Mouse (Mus musculus) right cerebral cortex, postnatal 4 days (tissue): Measurements from ENCODE around the gene Abhd16a.
"Not testable (repeated sequence)": the region's sequence is repeated elsewhere in the genome, so short reads cannot be mapped to it uniquely, and the experiment has no call there.

ENCODE experiments used
- DNase-seq: peaks from one replicate; pipeline ENCODE4 v3.0.0-alpha.2; 2022

The Abhd16a gene

DNA sequence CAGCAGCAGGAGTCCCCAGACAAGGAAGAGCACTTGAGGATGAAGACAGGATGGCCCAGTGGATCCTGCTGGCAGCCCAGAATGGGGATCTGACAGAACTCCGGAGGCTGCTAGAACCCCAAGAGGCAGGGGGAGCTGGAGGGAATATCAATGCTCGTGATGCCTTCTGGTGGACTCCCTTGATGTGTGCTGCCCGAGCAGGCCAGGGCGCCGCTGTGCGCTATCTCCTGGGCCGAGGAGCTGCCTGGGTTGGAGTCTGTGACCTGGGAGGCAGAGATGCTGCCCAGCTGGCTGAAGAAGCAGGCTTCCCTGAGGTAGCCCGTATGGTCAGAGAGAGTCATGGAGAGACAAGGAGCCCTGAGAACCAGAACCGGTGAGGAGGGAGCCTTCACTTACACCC lies 34.2 kb downstream of the Abhd16a start:
- DNase-seq: not testable (repeated sequence)

DNA sequence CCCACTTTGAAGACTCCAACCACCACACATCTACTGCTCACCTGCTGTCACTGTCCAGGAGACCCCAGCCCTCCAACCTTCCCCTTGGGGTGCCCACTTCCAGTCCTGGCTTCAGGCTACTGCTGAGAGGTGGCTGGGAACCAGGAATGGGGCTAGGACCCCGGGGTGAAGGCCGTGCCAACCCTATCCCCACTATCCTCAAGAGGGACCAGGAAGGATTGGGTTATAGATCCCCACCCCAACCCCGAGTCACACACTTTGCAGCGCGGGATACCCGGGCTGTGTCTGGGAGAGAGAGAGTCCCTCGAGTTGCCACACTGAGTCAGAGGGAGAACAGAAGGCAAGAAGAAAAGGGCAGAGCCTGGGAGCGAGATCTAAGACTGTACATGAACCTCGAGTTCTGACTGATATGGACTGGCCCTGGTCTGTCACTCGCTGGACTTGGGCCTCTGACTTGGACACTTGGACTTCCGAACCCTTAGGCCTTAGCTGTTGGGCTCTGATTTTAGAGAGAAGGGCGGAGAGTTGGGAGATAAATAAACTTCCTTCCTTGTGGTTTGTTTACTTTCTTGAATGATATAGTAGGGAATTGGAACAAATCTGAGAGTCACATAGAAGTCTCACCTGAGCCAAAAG lies 35.3 kb downstream of the Abhd16a start:
- not testable (repeated sequence) for DNase-seq

DNA sequence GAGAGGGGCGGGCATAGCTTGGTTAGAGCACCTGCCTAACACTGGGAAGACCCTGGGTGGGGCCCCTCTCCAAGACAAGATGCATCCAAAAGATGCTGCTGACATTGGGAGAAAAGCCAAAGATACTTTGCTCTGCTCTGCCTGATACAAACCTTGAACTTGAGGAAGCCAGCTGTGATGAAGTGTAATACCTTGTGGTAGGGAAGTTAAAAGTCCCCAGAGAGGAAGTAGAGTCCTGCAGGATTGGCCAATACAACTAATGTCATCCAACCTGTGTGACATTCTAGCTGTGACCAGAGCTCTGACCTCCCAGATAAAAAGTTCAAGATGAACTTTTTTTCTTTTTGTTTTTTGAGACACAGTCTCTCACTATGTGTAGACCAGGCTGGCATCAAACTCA lies 36.0 kb downstream of the Abhd16a start:
- no peak for DNase-seq

DNA sequence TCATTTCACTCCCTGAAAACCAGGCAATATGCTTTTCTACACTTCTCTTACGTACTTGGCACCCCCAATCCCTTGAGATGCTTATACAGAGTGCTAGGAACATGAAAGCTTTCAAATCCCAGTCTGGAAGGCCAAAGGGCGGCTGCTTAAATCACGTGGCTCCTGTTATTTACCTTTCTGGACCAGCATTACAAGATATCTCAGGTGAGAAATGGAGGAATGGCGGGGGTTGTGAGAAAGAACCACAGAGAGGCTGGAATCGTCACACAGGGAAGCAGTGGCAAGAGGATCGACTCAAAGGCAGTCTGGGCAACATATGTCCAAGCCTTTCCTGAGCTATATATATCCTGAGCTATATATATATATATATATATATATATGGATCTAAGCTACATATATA lies 36.5 kb downstream of the Abhd16a start:
- DNase-seq: no peak

DNA sequence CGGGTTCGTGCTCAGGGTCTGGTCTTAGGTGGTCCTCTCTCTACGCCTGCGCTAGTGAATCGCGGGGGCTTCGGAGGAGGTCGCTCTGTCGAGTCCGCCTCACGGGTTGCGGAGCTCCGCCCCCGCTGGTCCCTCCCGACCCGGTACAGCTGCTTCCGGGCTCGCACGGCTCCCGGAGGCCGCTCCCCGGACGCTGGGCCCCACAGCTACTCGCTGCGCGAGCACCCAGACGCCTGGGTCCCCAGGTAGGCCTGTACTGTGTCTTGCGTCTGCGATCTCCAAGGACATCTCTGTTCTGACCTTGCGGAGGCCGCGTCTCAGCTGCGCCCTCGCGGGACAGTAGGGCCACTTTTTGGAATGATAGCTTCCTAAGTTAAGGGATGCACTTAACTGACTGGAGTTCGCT lies 37.1 kb downstream of the Abhd16a start, which contains the start of gene D17H6S53E:
D17H6S53E (plus strand) TSS at position 168 of the 406 bp plus-strand sequence.
- peak; percentile 68 for DNase-seq

DNA sequence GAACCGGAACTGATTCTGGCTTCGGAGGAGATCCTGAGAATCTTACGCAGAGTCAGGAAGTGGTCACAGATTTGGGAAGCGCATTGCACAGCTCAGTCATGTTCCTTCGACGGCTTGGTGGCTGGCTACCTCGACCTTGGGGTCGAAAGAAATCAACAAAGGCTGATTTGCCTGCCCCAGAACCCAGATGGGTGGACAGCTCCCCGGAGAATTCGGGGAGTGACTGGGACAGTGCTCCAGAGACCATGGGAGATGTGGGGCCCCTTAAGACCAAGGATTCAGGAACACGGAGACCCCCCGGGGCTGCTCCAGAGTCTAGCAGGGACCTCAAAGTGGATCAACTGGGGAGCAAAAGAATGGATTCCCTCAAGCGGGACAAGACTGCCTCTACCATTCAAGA lies 38.0 kb downstream of the Abhd16a start:
- DNase-seq: no peak

DNA sequence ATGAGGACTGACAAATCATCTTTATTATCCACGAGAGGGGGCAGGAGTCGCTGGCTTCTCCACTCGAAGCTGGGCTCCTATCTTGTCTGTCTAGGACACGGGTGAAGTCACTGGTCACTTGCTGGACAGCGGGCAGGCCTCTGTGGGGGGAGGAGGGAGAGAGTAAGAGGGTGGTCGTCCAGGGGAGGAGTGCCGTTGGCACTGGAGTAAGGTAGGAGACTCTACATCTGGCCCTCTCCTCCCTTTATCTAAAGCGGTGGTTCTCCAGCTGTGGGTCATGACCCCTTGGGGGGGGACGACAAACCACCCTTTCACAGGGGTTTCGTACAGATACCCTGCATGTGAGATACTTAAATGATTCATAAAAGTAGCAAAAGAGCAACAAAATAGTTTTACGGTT lies 39.9 kb downstream of the Abhd16a start:
- DNase-seq: no peak

DNA sequence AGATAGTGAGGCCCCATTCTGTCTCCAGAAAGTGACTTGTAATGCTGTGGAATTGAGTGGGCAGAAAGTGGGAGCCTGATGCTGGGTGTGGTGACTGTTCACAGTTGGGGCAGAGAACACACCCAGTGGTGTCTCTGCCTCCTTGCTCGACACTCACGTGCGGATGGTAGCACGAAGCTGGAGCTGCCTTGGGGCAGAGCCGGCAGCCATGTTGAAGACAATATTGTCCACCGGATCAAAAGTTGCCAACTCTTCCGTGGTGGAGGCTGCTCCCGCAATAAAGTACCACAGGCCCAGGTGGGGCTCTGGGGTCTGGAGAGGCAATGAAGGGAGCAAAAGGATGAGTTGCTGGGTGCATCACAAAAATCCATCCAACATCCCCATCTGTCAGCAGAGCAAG lies 42.0 kb downstream of the Abhd16a start:
- no peak for DNase-seq

DNA sequence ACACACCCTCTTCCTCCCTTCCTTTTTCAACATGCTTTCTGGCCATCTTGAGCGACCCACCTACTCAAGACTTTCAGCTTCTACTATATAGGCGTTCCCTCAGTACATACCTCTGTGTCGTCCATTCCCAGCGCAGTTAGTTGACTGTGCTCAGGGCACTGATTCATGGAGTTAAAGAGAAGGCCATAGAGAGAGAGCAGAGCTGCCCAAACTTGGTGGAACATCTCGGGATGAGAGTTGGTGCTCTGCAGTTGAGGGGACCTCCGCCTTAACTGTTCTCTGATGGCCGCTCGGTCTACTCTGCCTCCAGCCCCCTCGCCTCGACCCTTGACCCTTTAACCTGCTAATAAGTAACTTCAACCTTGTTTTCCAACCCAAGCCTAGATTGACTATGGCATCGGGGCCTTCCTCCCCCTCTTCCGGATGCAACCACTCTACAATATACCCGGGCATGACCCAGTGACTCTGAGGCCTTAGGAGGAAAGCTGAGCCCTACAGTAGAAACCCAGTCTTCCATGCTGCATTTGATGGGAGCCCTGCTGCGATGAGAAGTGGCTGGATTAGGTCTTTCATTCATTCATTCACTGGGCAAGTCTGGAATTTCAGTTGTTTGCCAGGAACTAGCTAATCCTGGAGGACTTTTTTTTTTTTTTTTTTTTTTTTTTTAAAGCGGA lies 42.6 kb downstream of the Abhd16a start, which contains the start of gene Apom:
Apom (minus strand) TSS at position 551 of the 674 bp plus-strand sequence.
- no peak for DNase-seq

DNA sequence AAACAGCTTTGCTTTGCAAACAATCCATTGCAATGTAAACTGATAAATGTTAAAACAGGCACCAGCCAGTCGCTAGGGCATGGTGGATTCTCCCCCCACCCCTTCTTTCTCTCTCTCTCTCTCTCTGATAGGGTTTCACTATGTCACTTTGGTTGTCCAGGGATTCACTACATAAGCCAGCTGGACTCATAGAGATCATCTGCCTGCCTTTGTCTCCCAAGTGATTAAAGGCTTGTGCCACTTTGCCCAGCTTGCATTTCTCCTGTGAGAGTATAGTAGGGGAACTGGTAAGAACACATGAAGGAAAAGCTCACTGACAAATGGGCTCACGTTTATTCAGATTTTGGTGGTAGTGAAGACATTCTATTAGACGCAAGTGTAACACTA lies 43.1 kb downstream of the Abhd16a start:
- DNase-seq: no peak

DNA sequence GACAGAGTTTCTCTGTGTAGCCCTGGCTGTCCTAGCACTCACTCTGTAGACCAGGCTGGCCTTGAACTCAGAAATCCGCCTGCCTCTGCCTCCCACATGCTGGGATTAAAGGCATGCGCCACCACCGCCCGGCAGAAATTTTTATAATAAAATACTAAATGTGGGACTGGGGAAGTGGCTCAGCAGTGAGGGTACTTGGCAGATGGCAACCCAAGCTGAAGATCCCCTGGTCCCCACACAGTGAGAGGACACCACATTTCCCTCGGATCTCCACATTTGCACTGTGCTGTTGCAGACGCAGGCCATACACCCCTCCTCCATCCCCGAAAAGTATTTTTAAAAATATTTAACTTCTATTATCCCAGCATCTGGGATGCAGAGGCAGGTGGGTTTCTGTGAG lies 44.5 kb downstream of the Abhd16a start:
- DNase-seq: no peak

DNA sequence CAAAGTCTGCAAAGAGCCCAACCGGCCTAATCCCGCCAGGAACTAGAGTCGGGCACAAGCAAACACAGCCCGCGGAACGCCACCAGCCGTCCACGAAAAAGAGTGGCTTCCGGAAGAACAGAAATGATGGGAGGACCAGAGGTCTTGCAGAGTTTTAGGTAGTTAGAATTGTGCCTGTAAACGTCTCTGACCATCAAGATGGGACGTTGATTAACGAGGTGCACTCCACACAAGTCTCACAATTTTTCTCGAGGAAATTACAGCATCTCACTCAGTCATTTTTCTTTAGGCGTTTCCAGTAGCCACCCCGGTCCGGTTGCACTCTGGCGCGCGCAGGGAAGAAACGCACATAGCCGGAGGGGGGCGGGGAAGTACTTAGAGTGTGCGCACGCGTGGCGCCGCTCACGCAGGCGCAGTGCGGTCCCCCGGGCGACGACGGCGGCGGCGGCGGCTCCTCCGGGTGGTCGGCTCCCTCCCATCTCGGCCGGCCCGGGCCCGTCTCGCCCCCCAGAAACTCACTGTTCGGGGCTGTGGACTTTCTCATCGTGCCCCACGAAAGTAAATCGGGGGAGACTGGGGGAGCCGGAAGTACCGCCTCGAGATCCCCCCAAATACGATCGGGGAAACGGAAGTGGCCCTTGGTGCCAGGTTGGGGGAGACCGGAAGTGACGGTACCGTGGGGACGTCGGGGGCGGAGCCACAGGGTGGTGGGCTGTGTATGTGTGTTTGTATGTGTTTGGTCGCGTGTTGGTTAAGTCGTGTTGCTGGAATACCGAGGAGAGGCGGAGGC lies 45.9 kb downstream of the Abhd16a start, which contains the start of gene Bag6:
Bag6 (plus strand) TSS at position 378 of the 790 bp plus-strand sequence.
- peak; percentile 97 for DNase-seq

DNA sequence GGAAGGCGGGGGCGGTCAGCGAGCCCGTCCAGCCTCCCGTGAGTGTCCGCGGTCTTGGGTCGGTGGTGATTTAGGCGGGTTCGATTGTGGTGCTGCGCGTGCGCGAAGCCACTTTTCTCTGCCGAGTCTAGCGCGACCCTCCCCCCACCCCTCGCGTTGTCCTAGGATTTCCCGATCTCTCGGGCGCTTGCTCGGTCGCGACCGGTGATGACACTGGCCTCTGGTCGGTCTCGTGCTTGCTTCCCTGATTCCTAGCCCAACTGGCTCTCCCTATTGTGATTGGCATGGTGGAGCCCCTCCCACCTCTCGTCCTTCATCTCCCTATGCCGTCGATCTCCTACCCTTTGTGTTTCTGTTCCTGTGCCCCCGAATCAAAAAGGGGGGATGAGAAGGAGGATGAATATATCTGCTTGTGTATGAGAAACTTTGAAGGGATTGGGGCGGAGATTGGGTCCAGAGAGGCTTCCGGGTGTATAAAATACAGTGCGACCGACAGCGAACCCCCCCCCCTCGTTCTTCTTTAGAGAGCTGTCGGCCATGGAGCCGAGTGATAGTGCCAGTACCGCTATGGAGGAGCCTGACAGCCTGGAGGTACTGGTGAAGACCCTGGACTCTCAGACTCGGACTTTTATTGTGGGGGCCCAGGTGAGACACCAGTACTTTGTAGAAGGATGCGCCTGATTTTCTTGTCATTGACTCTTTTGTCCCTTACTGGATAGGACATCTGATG lies 46.7 kb downstream of the Abhd16a start:
- DNase-seq: no peak

DNA sequence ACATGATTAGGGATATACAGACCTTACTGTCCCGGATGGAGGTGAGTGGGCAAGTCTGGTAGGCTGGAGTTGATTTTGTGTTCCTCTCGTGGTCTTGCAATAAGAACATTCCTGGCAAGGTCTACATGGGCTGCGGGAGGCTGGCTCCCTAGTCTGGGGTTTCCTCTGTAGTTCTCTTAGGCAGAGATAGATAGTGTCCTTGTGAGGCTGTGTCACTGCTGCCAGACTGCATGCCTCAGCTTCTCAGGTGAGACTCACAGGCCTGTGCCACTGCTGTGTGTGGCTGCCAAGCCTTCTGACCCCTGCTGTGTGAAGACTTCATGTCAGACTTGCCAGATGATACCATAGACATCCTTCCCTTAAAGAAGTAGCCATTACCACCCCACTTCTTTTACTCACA lies 50.2 kb downstream of the Abhd16a start:
- DNase-seq: no peak

DNA sequence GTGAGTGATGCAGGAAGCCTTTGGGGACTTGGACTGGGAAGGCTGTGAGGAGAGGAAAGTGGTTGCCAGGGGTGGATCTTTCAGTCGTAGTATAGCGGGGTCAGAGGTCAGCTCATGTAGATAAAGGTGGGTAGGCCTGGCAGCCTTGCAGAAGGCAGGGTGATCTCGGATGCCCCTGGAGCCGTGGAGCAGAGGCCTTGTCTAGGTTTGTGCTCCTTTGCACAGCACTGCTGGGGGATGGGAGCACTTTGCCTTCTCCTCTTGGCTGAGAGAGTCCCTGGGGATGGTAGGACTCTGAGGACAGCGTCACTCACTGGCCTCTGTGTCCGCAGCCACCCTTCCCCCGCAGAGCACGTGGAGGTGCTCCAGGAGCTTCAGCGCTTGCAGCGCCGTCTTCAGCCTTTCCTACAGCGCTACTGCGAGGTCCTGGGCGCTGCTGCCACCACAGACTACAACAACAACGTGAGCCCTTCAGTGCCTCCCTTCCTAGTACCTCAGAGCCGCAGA lies 51.5 kb downstream of the Abhd16a start:
- DNase-seq: no peak

DNA sequence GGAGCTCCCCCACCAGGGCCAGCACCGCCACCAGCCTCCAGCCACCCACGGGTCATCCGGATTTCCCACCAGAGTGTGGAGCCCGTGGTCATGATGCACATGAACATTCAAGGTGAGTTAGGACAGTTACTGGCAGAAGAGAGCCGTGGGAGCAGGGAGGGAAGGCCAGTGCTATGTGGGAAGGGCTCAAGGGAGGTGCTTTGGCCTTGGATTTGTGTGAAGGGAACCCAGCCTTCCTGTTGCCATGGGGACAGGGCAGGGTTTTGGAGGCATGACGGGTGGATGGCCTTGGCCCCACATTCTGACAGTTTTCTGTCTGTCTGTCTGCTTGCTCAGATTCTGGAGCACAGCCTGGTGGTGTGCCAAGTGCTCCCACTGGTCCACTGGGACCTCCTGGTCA lies 52.9 kb downstream of the Abhd16a start:
- DNase-seq: no peak

DNA sequence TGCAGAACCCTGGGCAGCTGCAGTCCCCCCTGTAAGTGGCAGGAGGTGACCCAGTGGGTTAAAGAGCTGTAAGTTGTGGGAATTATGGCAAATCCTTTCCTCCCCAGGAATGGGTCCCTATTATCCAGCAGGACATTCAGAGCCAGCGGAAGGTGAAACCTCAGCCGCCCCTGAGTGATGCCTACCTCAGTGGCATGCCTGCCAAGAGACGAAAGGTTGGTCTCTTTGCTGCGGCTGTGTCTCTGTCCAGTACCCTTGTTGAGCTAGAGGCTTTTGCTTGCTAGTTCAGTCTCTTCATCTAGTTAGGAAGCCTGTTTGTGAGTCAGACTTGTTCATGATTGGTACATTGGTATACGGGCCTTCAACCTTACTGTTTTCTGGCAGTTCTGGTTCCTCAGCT lies 57.1 kb downstream of the Abhd16a start:
- no peak for DNase-seq

DNA sequence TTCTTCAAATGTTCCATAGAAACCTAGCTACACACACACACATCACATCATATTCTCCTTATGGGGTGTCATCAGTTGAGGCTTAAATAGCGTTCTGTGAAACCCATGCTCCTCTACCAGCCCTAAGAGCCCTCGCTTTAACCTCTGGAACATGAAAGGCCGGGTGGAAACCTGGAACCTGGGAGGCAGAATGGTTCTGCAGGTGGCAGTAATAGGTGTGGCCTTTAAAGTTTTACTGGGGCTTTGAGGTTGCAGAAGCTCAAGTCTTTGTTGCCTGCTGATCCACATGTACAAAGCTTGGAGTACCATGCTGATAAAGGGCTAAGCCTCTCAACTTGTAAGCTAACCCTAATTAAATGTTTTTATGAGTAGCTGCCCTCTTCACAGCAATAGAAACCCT lies 58.3 kb downstream of the Abhd16a start:
- DNase-seq: no peak

DNA sequence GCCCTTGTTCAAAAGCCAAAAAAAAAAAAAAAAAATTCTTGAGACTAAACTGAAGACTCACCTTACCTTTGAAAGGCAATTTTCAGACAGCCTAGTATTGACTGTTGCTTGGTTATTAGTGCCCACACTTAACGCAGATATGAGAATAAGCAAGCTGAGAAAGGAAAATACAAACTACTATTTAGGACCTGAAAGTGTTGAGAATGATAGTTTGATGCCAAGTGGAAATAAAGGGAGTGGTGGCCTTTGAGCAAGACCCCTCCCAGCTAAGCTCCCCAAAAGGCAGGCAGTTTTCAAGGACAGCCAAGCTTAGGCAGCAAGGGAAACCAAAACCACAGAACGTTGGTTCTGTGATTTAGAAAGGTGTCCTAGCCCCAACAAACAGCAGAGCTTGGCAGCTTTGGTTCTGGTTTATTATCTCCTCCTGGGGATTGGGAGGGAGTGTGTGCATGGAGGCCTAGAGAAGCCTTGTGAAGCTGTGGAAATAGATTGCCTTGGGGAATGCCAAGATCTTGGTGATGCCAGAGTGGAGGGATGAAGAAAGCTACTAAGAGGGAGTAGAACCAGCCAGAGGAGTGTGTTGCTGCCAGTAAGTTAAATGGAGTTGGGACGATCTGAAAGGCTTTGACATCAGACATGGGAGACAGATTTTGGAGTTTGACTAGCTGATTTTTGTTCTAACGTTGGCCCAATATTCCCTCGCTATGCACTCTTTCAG lies 59.0 kb downstream of the Abhd16a start:
- no peak for DNase-seq

DNA sequence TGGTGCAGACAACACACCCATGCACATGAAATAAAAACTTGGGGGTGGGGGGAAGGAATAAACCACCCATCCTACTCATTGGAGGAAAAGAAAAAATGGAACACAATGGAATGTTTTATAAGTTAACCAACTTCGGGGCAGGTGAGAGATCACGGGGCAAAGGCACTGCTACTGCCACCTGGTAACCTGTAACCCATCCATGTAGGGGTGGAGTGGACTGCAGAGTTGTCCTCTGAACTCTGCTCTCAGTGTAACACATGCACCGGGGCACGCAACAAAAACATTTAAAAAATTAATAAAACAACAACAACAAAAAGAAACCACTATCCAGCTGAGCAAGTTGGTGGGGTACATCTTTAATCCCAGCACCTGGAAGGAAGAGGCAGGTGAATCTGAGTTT lies 63.1 kb downstream of the Abhd16a start:
- no peak for DNase-seq
